Mouse (Mus musculus): ENCODE measurements at regions not wholly inside any gene's neighbourhood (a gene's known extent, or its start where the extent isn't known, plus 50 kb on each side); places are given as distances from the start of the nearest gene placed in this dataset.

- in situ Hi-C loops (cut with MboI, MseI), result no loop called here
These were observed 137.9 kb upstream of the Slc35f3 start for GRCm38 (mm10) chr8:126160356-126160975.

DNA sequence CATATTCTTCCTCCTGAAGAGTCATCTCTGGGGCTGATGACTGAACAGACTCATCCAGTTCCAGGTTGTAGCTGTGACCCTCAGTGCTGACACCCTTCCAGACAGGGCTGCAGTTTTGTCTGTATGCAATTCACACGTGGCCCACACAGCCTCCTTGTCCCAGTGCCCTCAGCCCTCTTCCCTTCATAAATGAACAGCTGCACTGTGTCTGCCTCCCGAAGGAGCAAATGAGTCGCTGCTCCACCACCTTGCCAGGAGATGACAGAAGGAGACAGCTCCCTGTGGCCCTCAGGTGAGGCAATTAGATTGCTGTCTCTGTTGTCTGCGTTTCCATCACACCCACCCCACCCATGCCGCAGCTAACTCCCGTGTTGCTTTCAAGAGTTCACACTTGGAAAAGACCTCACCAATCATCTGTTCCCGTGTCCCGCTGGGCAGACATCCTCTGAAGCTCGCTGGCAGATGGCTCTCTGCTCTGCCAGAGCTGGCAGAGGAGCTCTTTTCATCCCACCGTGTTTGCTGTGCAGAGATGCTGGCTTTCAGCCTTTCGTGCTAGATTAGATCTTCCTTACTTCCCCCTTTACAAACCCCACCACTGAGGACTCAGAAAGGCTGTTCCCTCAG is 135.5 kb upstream of the Slc35f3 start:
- in situ Hi-C loops (cut with MboI, MseI), result no loop called here

DNA sequence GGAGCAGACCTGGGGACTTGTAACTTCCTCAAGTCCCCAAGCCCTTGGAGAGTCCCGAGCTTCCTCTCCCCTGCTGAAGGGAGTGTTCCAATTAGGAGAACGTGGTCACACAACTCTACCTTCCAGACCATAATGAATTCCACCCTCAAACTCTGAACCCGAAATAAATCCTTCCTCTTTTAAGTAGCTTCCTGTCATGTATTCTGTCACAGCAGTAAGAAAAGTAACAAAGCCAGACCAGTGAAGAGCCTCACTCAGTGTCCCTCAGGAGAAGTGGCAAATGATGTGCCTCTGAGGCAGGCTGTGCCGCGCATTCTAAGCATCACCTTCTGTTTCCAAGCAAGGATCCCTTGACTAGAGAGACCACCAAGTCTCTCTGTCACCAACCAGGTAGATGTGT is 134.4 kb upstream of the Slc35f3 start:
- in situ Hi-C loops (cut with MboI, MseI), result no loop called here

DNA sequence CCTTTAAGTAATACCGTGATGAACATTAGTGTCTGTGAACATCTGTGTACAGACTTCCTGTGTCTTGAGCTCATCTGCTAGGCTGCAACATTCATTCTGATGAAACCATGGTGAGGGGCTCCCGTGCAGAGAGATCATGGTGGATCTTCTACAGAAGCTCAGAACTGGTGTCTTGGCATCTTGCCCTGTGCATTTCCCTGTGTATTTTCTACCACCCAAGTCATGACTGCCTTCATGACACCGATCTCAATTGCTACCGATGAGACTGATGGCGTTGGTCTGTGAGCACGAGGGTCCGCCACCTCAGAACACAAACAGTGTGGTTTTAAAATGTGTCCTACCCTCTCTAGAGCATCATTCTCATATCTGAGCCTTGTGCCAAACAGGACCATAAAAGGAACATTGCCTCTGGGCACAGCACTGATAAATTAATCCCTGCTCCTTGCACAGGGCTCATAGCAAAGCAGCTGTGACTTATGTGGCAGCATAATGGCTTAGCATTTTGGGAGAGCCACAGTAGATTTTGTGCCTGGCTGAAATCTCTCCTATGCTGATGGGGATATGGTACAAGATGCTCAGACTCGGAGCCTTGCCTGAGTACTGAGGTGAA is 132.8 kb upstream of the Slc35f3 start:
- in situ Hi-C loops (cut with MboI, MseI), result no loop called here

- in situ Hi-C loops (cut with MboI, MseI), result no loop called here
These were observed 132.0 kb upstream of the Slc35f3 start for GRCm38 (mm10) chr8:126166394-126166793.

- in situ Hi-C loops (cut with MboI, MseI), result no loop called here
These were observed 123.9 kb upstream of the Slc35f3 start for GRCm38 (mm10) chr8:126174451-126174850.

DNA sequence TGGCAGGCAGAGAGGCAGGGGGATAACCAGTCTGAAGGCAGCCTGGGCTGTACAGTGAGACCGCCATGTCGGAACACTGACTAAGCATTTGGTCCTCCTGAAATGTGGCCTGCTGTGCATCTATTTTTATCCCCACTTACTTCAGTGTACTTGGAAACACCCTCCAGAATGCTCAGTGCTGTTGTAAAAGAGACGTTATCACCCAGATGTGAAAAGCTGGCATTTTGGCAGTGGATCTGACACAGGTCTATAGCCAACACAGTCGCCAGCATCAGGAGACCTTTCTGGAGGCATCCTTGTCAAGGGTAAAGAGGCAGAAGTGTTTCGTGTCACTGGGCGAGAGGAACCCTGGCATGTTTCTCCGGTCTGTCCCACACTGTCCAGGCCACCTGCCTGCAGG is 122.1 kb upstream of the Slc35f3 start:
- in situ Hi-C loops (cut with MboI, MseI), result no loop called here

DNA sequence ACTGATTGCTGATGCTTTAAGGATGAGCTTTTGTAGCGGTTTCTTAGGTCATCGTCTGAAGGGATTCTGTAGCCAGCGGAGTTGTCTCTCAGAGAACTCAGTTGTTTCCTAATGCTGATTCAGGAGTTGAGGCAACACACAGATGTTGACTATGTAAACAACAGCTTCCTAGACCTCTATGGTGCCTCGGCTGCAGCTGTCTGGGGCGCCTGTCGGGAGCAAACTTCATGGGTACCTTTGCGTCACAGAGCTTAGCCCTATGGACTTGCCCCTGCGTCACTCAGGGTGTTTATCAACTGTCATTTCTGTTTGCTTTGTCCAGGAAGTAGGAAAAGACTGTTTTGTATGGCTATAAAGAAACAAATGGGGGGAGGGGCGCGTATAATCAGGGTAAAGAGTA is 120.5 kb upstream of the Slc35f3 start:
- in situ Hi-C loops (cut with MboI, MseI), result no loop called here

- in situ Hi-C loops (cut with MboI, MseI), result no loop called here
These were observed 109.5 kb upstream of the Slc35f3 start for GRCm38 (mm10) chr8:126188741-126189285.

- in situ Hi-C loops (cut with MboI, MseI), result no loop called here
These were observed 102.7 kb upstream of the Slc35f3 start for GRCm38 (mm10) chr8:126195616-126196015.

GRCm38 (mm10) chr8:126210561-126210960 is 87.8 kb upstream of the Slc35f3 start:
- in situ Hi-C loops (cut with MboI, MseI), result no loop called here

- in situ Hi-C loops (cut with MboI, MseI), result no loop called here
These were observed 85.6 kb upstream of the Slc35f3 start for GRCm38 (mm10) chr8:126212802-126213201.

GRCm38 (mm10) chr8:126214571-126214970 is 83.8 kb upstream of the Slc35f3 start:
- in situ Hi-C loops (cut with MboI, MseI), result no loop called here

- in situ Hi-C loops (cut with MboI, MseI), result no loop called here
These were observed 82.0 kb upstream of the Slc35f3 start for GRCm38 (mm10) chr8:126216391-126216790.

DNA sequence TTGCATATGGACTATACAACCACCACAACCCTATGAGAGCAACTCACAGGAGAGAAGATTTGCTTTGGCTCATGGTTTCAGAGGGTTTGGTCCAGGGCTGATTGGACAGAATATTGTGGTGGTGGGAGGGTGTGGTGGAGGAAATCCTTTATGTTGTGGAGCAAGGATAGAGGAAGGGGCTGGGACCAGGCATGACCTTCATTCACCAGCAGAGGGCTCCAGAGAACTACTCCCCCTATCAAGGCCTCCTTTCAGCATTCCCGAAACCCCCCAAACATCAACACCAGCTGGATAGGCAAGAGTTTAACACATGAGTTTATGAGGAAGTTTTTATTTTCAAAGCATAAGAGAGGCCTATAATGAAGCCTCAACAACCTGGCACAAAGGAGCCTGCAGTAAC is 76.7 kb upstream of the Slc35f3 start:
- in situ Hi-C loops (cut with MboI, MseI), result no loop called here

DNA sequence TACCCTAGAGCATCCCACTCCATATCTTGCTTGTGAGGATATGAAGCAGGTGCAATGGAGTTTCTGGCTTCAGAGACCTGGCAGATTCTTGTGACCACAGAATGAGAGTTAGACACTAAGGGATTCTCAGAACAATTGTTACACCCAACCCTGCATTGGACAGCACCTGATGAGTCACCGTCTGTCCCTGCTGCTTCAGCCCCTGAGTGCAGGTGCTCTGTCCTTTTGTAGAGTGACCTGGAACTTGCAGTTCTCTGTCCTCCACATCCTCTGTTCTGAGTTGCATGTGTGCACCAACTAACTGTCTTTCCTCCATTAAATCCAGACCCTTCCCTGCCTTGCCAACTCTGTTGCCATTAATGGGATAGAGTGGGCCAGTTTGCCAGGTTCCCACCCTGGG is 66.6 kb upstream of the Slc35f3 start:
- in situ Hi-C loops (cut with MboI, MseI), result no loop called here

- in situ Hi-C loops (cut with MboI, MseI), result no loop called here
These were observed 65.8 kb upstream of the Slc35f3 start for GRCm38 (mm10) chr8:126232521-126232920.

DNA sequence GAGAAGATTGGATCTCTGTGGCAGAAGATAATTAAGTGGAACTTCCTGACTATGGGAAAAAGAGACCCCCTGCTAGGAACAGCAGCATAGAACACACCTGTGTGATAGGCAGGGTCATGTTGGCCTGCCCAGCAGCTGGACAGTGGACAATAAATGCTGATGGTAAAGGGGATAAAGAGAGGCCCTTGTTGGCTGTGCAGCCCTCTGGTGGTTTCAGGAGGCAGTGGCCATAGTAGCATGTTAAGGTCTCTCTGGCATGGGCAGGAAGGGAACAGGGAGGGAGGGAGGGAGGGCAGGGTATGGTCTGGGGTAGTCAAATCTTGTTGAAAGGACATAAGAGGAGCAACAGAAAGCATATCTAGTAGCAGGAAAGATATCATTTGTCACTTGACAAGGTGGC is 58.7 kb upstream of the Slc35f3 start:
- in situ Hi-C loops (cut with MboI, MseI), result no loop called here

DNA sequence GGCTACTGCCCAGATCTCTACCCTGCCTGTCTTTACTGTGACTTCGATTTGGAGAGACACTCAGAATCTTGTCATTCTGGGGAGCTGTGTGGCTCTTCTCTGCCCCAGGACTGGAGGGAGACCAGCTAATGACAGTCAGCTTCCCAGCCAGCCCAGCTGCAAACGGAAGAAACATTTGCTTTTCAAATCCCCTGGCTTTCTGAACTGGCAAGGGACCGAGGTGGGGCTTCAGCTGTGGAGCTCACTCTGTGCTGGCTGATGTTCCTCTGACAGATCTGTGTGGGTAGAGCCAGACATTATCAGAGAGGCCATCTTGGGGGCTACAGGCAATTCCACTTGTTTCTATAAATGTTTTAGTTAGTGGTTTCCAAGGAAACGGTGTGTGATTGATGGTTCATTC is 54.0 kb upstream of the Slc35f3 start:
- in situ Hi-C loops (cut with MboI, MseI), result no loop called here
